Mouse (Mus musculus): Measurements from ENCODE around the gene Myh9.

Myh9 gene

GRCm38 (mm10) chr15:77829542-77829941 lies 12.4 kb downstream of the Myh9 start:
- no peak for DNase-seq (ENCODE audit: low spot score in 2 of 2)

- no peak for DNase-seq (ENCODE audit: low spot score in 2 of 2)
These were observed 13.1 kb downstream of the Myh9 start for GRCm38 (mm10) chr15:77828910-77829309.

- no peak for DNase-seq (ENCODE audit: low spot score in 2 of 2)
These were observed 13.7 kb downstream of the Myh9 start for GRCm38 (mm10) chr15:77828242-77828641.

GRCm38 (mm10) chr15:77827794-77828193 lies 14.2 kb downstream of the Myh9 start:
- DNase-seq (ENCODE audit: low spot score in 2 of 2) = no peak

- DNase-seq (ENCODE audit: low spot score in 2 of 2) = no peak
These were observed 14.6 kb downstream of the Myh9 start for GRCm38 (mm10) chr15:77827379-77827778.

GRCm38 (mm10) chr15:77825382-77825781 lies 16.6 kb downstream of the Myh9 start:
- no peak for DNase-seq (ENCODE audit: low spot score in 2 of 2)

- no peak for DNase-seq (ENCODE audit: low spot score in 2 of 2)
These were observed 17.7 kb downstream of the Myh9 start for GRCm38 (mm10) chr15:77824321-77824720.

- no peak for DNase-seq (ENCODE audit: low spot score in 2 of 2)
These were observed 18.3 kb downstream of the Myh9 start for GRCm38 (mm10) chr15:77823634-77824033.

- DNase-seq (ENCODE audit: low spot score in 2 of 2) = no peak
These were observed 18.8 kb downstream of the Myh9 start for GRCm38 (mm10) chr15:77823196-77823595.

- no peak for DNase-seq (ENCODE audit: low spot score in 2 of 2)
These were observed 19.3 kb downstream of the Myh9 start for GRCm38 (mm10) chr15:77822671-77823070.

- DNase-seq (ENCODE audit: low spot score in 2 of 2) = no peak
These were observed 19.9 kb downstream of the Myh9 start for GRCm38 (mm10) chr15:77822057-77822466.

- DNase-seq (ENCODE audit: low spot score in 2 of 2) = no peak
These were observed 20.6 kb downstream of the Myh9 start for GRCm38 (mm10) chr15:77821424-77821823.

- DNase-seq (ENCODE audit: low spot score in 2 of 2) = no peak
These were observed 21.4 kb downstream of the Myh9 start for GRCm38 (mm10) chr15:77820480-77821163.

- DNase-seq (ENCODE audit: low spot score in 2 of 2) = peak in 1 of 2 experiments; percentile 50
These were observed 22.0 kb downstream of the Myh9 start for GRCm38 (mm10) chr15:77819894-77820387.

- no peak for DNase-seq (ENCODE audit: low spot score in 2 of 2)
These were observed 23.3 kb downstream of the Myh9 start for GRCm38 (mm10) chr15:77818556-77819158.

GRCm38 (mm10) chr15:77817417-77817816 lies 24.6 kb downstream of the Myh9 start:
- no peak for DNase-seq (ENCODE audit: low spot score in 2 of 2)

GRCm38 (mm10) chr15:77816601-77816950 lies 25.4 kb downstream of the Myh9 start:
- DNase-seq (ENCODE audit: low spot score in 2 of 2) = no peak

- DNase-seq (ENCODE audit: low spot score in 2 of 2) = peak in 1 of 2 experiments; percentile 59
These were observed 25.9 kb downstream of the Myh9 start for GRCm38 (mm10) chr15:77815867-77816600.

- no peak for DNase-seq (ENCODE audit: low spot score in 2 of 2)
These were observed 28.2 kb downstream of the Myh9 start for GRCm38 (mm10) chr15:77813639-77814375.

GRCm38 (mm10) chr15:77812578-77812977 lies 29.4 kb downstream of the Myh9 start:
- DNase-seq (ENCODE audit: low spot score in 2 of 2) = no peak

- DNase-seq (ENCODE audit: low spot score in 2 of 2) = no peak
These were observed 30.7 kb downstream of the Myh9 start for GRCm38 (mm10) chr15:77811099-77811760.

Data from urinary bladder, postnatal 4 days (tissue).